Mouse (Mus musculus) cerebellum, adult 2 months (tissue): ENCODE data around the gene Hist1h2bp. TPM values are rescaled to one million over a fixed set of nuclear protein-coding genes. Genes with fewer than 3 reads are reported as not detected.
"Not testable (repeated sequence)": the region's sequence is repeated elsewhere in the genome, so short reads cannot be mapped to it uniquely, and the experiment has no call there.

ENCODE experiments used
- DNase-seq, 2 experiments: peaks; one replicate each; pipeline ENCODE4 v3.0.0; 2021
- H3K27ac ChIP-seq: fragments of 200-500 bp; 2 replicates; pipeline ENCODE4 v1.5.1; 2012; ENCODE audit warnings: low read length, control low read depth, inconsistent platforms; ENCODE audit not compliant: insufficient read depth
- H3K27me3 ChIP-seq: fragments of 200-500 bp; 2 replicates; pipeline ENCODE4 v1.6.1; 2012; ENCODE audit warnings: inconsistent platforms, mild to moderate bottlenecking, low read length, moderate library complexity; ENCODE audit not compliant: control insufficient read depth, insufficient read depth
- H3K4me1 ChIP-seq: fragments of 200-500 bp; 2 replicates; pipeline ENCODE4 v1.6.1; 2011; ENCODE audit warnings: low read length; ENCODE audit not compliant: control insufficient read depth, insufficient read depth
- H3K4me3 ChIP-seq: fragments of 200-500 bp; replicated peaks from 2 replicates; pipeline ENCODE3; 2011; ENCODE audit warnings: mild to moderate bottlenecking, low read depth, low read length, control low read depth; ENCODE audit not compliant: insufficient read depth
- CTCF ChIP-seq: fragments of 200-500 bp; IDR thresholded peaks from 2 replicates; pipeline ENCODE4 v1.5.1; 2011; ENCODE audit warnings: low read depth, mild to moderate bottlenecking, control low read depth, low read length, moderate library complexity, borderline replicate concordance; ENCODE audit not compliant: insufficient read depth
- POLR2A ChIP-seq: fragments of 200-500 bp; IDR thresholded peaks from 2 replicates; pipeline ENCODE4 v1.6.1; 2011; ENCODE audit warnings: low read length, control low read depth, borderline replicate concordance; ENCODE audit not compliant: insufficient read depth
- WGBS: fragments of 180-500 bp; shearing (Covaris S2); methylation state at CpG from one replicate; pipeline ENCODE4 v1.1.7; 2018; 5-methylcytosine and 5-hydroxymethylcytosine counted together
- polyA plus RNA-seq: library from polyadenylated mRNA; depleted of rRNA; stranded (reverse); fragments of >200 nt; gene quantifications from 2 replicates; pipeline ENCODE4 v1.2.3, GENCODE M21; 2012

Gene Hist1h2bp
- polyA plus RNA-seq, 1 experiment, result not detected

DNA sequence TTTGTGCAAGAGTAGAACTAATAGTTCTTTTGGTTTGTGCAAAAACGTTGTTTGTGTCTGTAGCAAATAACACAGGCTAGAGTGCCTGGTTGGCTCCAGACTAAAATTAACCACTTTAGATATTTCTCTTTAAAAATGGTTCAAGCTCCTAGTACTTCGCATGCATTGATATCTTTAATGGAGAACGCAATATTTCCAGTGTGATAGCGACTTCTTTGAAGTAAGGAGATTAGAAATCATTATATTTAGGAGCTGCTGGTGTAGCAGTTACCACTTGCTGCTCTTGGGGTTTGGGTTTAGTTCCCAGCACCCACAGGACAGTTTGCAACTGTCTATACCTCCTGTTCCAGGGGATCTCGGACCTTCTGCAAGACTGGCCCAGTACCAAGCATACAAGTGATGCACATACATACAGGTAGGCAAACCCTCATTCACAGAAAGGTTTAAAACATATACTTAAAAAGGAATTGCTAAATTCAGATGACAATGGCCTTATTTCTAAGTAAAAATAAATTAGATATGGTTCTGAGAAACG is 6.2 kb upstream of the Hist1h2bp start:
- no peak overlapping the region for H3K27ac ChIP-seq
- DNase-seq, result no peak
- H3K4me1 ChIP-seq, result no peaks in the 10 kb centered on the region; the same call in 1 of the 2 replicates
- 43% methylated on average over 6 of the region's 6 CpGs for WGBS
- no peaks in the 10 kb centered on the region for H3K27me3 ChIP-seq
- H3K4me3 ChIP-seq, result no peak overlapping the region
- TF ChIP-seq CTCF (no peak), POLR2A (no peak)

DNA sequence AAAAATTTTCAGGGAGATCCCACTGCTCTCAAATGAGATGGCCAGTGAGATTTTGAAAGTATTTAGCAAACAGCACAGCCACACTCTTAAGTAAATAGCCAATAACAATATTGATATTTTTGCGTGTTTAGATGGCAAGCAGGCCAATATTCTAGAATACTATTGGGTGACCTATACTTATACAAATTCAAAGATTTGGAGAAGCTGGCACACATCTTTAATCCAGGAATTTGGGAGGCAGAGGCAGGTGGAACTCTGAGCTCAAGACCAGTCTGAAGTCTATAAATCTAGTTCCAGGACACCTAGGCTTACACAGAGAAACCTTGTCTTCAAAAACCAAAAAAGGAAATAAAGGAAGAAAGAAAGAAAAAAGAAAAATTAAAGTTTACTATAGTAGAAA is 5.6 kb upstream of the Hist1h2bp start:
- H3K27me3 ChIP-seq, result no peaks in the 10 kb centered on the region
- WGBS, result 95% methylated on average over 1 of the region's 1 CpGs
- no peak overlapping the region for H3K4me3 ChIP-seq
- DNase-seq, result no peak
- no peak overlapping the region for H3K27ac ChIP-seq
- TF ChIP-seq POLR2A (no peak), CTCF (no peak)
- H3K4me1 ChIP-seq, result no peaks in the 10 kb centered on the region; the same call in 1 of the 2 replicates

DNA sequence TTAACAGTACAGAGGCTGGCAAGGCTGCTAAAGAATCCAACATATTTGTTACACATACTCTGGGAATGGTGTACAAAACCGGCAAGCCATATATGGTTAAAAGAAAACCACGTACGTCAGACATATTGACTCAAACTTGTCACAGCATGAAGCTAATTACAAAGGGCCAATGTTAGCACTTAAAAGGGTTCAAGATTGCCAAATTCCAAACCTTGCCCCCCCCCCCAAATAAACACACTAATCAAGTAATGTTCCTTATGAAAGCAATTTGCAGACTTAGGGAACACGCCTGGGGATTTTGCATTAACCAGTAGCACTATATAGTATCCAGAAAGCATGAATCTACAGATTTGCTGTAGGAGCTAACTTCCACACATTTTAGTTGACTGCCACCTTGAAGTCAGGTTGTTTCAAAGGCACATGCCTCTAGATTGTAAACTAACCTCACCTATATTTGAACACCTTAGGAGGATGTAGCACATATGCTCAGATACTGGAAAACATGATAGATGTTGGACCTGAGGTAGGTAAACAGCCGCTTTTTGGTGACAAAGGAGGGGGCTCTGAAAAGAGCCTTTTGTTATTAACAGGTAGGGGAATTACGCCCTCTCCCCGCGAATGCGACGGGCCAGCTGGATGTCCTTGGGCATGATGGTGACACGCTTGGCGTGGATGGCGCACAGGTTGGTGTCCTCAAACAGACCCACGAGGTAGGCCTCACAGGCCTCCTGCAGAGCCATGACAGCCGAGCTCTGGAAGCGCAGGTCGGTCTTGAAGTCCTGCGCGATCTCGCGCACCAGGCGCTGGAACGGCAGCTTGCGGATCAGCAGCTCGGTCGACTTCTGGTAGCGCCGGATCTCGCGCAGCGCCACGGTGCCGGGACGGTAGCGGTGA is 4.7 kb upstream of the Hist1h2bp start:
- peak overlapping the region; percentile 42 for H3K4me3 ChIP-seq
- H3K27me3 ChIP-seq, H3K4me1 ChIP-seq: not testable (repeated sequence)
- DNase-seq, result peak; percentile 35 to 46
- 3% methylated on average over 17 of the region's 35 CpGs for WGBS
- H3K27ac ChIP-seq, result peak overlapping the region; percentile 40; the same call in 1 of the 2 replicates

DNA sequence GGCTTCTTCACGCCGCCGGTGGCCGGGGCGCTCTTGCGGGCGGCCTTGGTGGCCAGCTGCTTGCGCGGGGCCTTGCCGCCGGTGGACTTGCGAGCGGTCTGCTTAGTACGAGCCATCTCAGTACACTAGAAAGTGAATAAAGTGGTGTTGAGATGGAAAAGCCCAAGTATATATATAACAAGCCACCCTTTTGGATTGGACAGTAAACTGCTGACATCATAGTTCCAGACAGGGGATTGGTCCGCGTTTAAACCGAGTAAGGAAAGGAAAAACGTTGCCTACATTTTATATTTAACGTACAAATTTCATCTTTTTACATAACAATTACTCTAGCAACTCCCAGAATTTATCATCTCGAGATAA is 4.0 kb upstream of the Hist1h2bp start, which contains the start of gene Hist1h3i:
Gene Hist1h3i, minus strand, starts transcription at position 116 of the 363 bp plus-strand sequence.
- no peaks in the 10 kb centered on the region; the same call in 1 of the 2 replicates for H3K4me1 ChIP-seq
- no peaks in the 10 kb centered on the region for H3K27me3 ChIP-seq
- WGBS, result under 1% methylated on average over 15 of the region's 20 CpGs
- H3K4me3 ChIP-seq, result peak within 1 kb of the TSS; percentile 50
- TF ChIP-seq POLR2A, result peak; percentile 37; the same call in 1 of the 2 replicates
- no peak for TF ChIP-seq CTCF
- DNase-seq, result peak; percentile 69 to 88
- H3K27ac ChIP-seq, result peak within 1 kb of the TSS; percentile 40; the same call in 1 of the 2 replicates

DNA sequence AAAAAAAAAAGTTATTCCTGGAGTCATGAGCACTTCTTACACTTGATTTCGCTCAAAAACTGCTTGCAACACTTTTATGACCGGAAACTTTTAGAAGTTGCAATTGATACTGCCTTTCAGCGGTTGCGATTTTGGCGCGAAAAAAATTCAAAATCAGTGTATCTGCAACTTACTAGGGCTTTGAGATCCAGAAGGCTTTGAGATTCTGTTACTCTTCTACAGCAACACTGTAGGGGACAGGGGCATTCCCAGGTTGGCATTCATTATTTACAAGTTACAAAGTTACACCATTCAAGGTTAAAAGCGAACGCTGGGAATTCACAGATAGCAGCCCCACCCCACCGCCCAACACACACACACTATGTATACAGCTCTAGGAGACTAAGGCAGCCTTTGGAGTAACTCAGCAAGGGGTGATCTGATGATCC is 3.5 kb upstream of the Hist1h2bp start:
- DNase-seq, result peak; percentile 25 to 32
- TF ChIP-seq POLR2A, result no peak
- TF ChIP-seq CTCF, result no peak
- Histone ChIP-seq H3K27me3 (no peaks in the 10 kb centered on the region), H3K4me1 (no peaks in the 10 kb centered on the region; the same call in 1 of the 2 replicates), H3K27ac (no peak overlapping the region), H3K4me3 (peak overlapping the region; percentile 7)
- 1% methylated on average over 9 of the region's 9 CpGs for WGBS

DNA sequence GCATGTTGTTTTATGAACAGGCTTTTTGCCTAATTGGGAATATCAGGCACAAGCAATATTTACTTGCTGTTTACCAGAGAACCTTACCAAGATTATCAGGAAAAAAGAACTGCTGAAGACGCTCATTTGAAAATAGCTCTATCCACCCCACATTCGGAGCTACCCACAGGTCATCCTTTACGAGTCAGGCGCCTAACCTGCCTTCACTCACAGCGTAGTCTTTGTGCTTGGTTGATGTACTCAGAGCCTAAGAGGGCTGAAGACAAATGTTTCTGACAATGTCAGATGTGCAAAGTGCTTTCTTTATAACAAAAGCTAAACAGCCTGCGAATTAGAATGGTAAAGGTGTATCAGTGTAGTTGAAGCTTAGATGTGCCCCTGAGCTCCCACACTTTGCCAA is 3.0 kb upstream of the Hist1h2bp start:
- 36% methylated on average over 6 of the region's 6 CpGs for whole genome bisulfite sequencing
- no peak for TF ChIP-seq POLR2A
- TF ChIP-seq CTCF, result no peak
- Histone ChIP-seq H3K4me1 (no peaks in the 10 kb centered on the region; the same call in 1 of the 2 replicates), H3K27ac (no peak overlapping the region), H3K27me3 (no peaks in the 10 kb centered on the region), H3K4me3 (no peak overlapping the region)
- DNase-seq, result no peak

DNA sequence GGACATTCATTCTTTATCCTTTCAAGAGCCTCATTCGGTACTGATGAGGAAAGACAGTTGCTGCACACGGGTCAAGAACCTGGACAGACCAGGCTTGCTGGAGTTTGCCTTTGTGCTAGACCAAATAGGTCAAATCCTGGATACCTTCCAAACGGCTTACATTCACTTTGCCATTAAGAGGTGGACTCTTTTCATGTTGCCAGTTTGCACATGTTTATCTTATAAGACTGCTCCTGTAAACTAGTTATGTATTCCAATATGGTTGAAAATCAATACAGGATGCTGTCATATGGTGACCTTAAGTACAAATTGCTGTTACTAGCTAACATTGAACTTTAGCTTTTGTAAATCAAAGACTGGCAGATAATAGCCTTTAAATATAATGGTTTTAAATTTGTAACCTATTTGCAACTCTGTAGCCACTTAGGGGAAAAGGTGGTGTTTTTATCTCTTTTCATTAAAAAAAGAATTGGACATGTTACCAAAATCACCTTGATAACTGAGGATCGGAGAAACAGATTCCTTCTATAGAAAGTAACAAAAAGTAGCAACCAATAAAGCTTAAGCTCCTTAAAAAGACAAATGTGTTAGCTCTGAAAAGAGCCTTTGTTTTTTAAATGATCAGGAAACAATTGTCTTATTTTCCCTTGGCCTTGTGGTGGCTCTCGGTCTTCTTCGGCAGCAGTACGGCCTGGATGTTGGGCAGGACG is 917 bp upstream of the Hist1h2bp start:
- Histone ChIP-seq H3K4me3 (peak overlapping the region; percentile 23), H3K27ac (no peak overlapping the region), H3K4me1 (0 out of 2 replicates have a peak, but pooled peaks cover 2% of the 10 kb centered on the region), H3K27me3 (no peaks in the 10 kb centered on the region)
- TF ChIP-seq CTCF, result no peak
- TF ChIP-seq POLR2A, result no peak
- WGBS, result 7% methylated on average over 8 of the region's 8 CpGs
- no peak for DNase-seq
